Mouse (Mus musculus) testis, adult 2 months (tissue): ENCODE data around the gene Aldh3b2. TPM values are rescaled to one million over a fixed set of nuclear protein-coding genes. Genes with fewer than 3 reads are reported as not detected.

Experiments
- H3K27ac ChIP-seq: fragments of 200-500 bp; 2 replicates; pipeline ENCODE4 v1.5.1; 2012; ENCODE audit warnings: low read depth, low read length; ENCODE audit not compliant: control insufficient read depth, insufficient read depth
- H3K27me3 ChIP-seq: fragments of 200-500 bp; 2 replicates; pipeline ENCODE4 v1.6.1; 2012; ENCODE audit warnings: mild to moderate bottlenecking, low read length, moderate library complexity; ENCODE audit not compliant: control insufficient read depth, insufficient read depth
- H3K36me3 ChIP-seq: fragments of 200-500 bp; 2 replicates; pipeline ENCODE4 v1.6.1; 2012; ENCODE audit warnings: mild to moderate bottlenecking, low read length; ENCODE audit not compliant: control insufficient read depth, insufficient read depth
- H3K4me1 ChIP-seq: fragments of 200-500 bp; 2 replicates; pipeline ENCODE4 v1.6.1; 2012; ENCODE audit warnings: low read length; ENCODE audit not compliant: control insufficient read depth, insufficient read depth
- H3K4me3 ChIP-seq: fragments of 200-500 bp; 2 replicates; pipeline ENCODE4 v1.5.1; 2012; ENCODE audit warnings: low read depth, mild to moderate bottlenecking, low read length, moderate library complexity, mixed read lengths; ENCODE audit not compliant: control insufficient read depth
- CTCF ChIP-seq: fragments of 200-500 bp; IDR thresholded peaks from 2 replicates; pipeline ENCODE4 v1.5.1; 2012; ENCODE audit warnings: low read depth, mild to moderate bottlenecking, inconsistent platforms, low read length, moderate library complexity; ENCODE audit not compliant: control insufficient read depth, insufficient read depth, insufficient replicate concordance
- POLR2A ChIP-seq: fragments of 200-500 bp; IDR thresholded peaks from 2 replicates; pipeline ENCODE4 v1.6.1; 2012; ENCODE audit warnings: low read depth, mild to moderate bottlenecking, inconsistent platforms, low read length, moderate library complexity; ENCODE audit not compliant: control insufficient read depth
- polyA plus RNA-seq: library from polyadenylated mRNA; depleted of rRNA; stranded (reverse); fragments of >200 nt; gene quantifications from 2 replicates; pipeline ENCODE4 v1.2.3, GENCODE M21; 2012

Aldh3b2 gene
- polyA plus RNA-seq, 1 experiment = 48.6 TPM

DNA sequence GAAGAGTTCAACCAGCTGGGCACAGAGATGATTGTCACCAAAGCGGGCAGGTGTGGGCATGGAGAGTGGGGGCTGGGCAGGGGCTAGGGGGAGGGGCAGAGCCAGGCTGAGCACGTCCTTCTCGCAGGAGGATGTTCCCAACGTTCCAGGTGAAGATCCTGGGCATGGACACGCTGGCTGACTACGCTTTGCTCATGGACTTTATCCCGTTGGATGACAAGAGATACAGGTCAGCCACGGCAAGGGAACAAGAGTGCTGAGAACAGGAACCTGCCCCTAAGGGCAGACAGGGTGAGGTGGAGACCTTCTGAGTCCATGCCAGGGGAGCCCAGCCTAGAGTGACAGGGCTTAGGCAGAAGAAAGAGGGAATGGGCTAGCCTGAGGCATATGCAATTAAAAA, 24.6 kb downstream of the Aldh3b2 start:
- no peak for TF ChIP-seq POLR2A
- TF ChIP-seq CTCF = no peak
- Histone ChIP-seq H3K4me1 (peaks cover 19% of the 10 kb centered on the region), H3K27ac (no peak overlapping the region), H3K4me3 (no peak overlapping the region), H3K27me3 (no peaks in the 10 kb centered on the region), H3K36me3 (no peaks in the 10 kb centered on the region)

DNA sequence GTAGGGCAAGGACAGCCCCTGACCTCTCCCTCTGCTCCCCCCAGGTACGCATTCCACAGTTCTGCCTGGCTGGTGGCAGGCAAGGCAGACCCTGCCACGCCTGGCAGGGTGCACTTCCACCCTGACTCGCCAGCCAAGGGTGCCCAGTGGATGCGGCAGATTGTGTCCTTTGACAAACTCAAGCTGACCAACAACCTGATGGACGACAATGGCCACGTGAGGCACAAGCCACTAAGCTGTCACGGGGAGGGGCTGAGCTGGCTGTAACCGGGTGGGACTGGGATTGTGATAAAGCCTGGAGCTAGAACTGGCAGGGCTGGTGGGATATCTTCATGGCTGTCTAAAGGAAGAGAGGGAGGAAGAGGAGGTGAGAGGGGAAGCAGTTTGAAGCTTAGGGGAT, 25.1 kb downstream of the Aldh3b2 start:
- Histone ChIP-seq H3K27me3 (no peaks in the 10 kb centered on the region), H3K36me3 (no peaks in the 10 kb centered on the region), H3K4me1 (peaks cover 19% of the 10 kb centered on the region), H3K27ac (no peak overlapping the region), H3K4me3 (no peak overlapping the region)
- TF ChIP-seq CTCF = no peak
- TF ChIP-seq POLR2A = no peak

- H3K27me3 ChIP-seq = no peaks in the 10 kb centered on the region
- no peaks in the 10 kb centered on the region for H3K36me3 ChIP-seq
- no peak overlapping the region for H3K27ac ChIP-seq
- peaks cover 19% of the 10 kb centered on the region for H3K4me1 ChIP-seq
- TF ChIP-seq POLR2A = no peak
- no peak for TF ChIP-seq CTCF
- no peak overlapping the region for H3K4me3 ChIP-seq
These were observed 26.2 kb downstream of the Aldh3b2 start for GRCm38 (mm10) chr19:3998335-3998734.

DNA sequence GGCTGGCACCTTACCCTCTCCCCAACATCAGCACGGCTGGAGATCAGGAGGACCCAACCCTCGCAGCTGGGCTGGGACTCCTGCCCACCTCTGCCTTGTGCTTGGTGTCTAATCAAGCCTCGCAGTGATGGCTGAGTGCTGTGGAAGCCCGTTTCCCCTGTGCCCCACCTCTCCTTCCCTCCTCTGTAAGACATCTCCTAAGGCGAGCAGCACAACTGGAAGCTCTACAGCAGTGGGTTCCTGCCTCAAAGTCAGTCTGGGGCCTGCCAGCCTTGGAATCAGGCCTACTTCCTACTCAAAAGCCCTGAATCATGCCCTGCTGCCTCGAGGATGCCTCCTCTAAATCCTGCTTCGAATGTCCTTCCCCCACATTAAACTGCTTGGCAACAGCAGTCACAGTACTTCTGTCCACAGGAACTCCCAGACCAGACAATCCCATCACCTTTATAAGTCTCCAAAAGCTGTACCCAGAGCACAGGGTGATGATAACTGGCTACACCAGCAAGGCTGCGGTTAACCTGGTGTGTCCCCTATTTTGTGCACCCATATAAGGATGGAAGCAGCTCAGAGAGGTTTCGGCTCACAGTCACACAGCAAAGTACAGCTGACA, 27.1 kb downstream of the Aldh3b2 start:
- H3K27ac ChIP-seq = no peak overlapping the region
- no peak overlapping the region for H3K4me3 ChIP-seq
- TF ChIP-seq POLR2A = no peak
- H3K4me1 ChIP-seq = peaks cover 19% of the 10 kb centered on the region
- H3K27me3 ChIP-seq = no peaks in the 10 kb centered on the region
- H3K36me3 ChIP-seq = no peaks in the 10 kb centered on the region

DNA sequence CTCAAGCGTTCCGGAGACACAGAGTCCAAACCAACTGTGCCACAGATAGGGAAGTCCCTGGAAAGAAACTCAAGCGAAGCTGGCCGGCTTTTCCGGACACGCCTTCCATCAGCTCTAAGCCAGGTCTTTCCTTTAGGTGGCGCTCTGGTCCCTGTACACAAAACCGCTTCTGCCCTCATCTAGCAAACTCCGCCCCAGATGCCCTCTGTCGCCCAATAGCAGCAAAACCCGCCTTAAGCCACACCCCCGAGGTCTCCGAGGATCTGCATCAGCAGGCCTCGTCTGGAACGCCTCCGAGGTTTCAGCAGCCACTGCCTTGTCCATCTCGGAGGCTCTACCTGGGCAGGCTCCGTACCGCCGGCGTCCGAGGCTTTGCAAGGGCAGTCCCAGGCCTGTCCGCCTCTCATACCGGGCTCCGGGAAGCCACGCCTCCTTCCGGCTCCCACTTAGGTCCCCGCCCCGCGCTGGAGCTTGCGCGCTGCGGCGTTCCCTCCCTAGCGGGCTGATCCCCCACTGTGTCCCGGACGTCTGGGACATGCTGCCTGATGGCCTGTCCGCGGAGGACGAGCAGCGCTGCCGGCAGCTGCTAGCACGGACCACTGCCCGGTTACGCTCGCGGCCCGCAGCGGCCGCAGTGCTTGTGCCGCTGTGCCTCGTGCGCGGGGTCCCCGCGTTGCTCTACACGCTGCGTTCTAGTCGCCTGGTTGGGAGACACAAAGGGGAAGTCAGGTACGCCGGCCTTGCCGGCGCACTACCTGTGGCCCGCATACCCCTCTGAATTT, 28.2 kb downstream of the Aldh3b2 start, which contains the start of the genes Nudt8 and Gm49405:
Nudt8 (plus strand) TSS at position 462 of the 782 bp plus-strand sequence.
Gm49405 (plus strand) TSS at position 508 of the 782 bp plus-strand sequence.
- peak within 1 kb of the TSS; percentile 91 for H3K27ac ChIP-seq
- H3K4me1 ChIP-seq = peaks cover 19% of the 10 kb centered on the region
- no peaks in the 10 kb centered on the region for H3K36me3 ChIP-seq
- H3K4me3 ChIP-seq = peak within 1 kb of the TSS; percentile 94
- H3K27me3 ChIP-seq = no peaks in the 10 kb centered on the region
- TF ChIP-seq CTCF = peak; percentile 64; the same call in 1 of the 2 replicates
- peak; percentile 48; the same call in 1 of the 2 replicates for TF ChIP-seq POLR2A

DNA sequence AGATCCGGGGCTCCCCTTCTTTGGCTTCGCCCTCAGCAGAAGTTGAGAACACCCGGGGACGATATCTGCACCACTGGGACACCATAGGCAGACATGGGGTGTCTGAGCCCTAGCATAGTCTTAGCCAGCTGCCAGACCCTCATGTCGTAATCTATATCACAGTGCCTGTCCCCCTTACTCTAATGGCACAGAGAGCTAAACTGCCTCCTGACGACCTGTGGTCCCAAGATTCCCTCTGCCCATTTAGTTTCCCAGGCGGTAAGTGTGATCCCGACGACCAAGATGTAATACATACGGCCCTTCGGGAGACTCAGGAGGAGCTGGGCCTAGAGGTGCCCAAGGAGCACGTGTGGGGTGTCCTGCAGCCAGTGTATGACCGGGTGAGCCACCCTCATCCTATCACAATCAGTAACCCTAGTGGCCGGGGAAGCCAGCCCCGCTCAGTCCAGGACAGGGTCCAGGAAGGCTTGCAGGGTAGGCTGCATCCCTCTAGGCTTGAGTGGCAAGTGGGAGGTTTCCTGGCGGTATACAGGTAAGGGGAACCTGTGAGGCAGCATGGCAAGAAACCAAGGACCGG, 28.9 kb downstream of the Aldh3b2 start:
- Histone ChIP-seq H3K4me1 (peaks cover 19% of the 10 kb centered on the region), H3K27ac (no peak overlapping the region), H3K27me3 (no peaks in the 10 kb centered on the region), H3K36me3 (no peaks in the 10 kb centered on the region; the same call in 1 of the 2 replicates), H3K4me3 (peak overlapping the region; percentile 94)
- TF ChIP-seq CTCF (no peak), POLR2A (no peak)

GRCm38 (mm10) chr19:4001752-4002151, 29.6 kb downstream of the Aldh3b2 start:
- H3K27me3 ChIP-seq = no peaks in the 10 kb centered on the region
- peaks cover 19% of the 10 kb centered on the region for H3K4me1 ChIP-seq
- no peak overlapping the region for H3K4me3 ChIP-seq
- H3K27ac ChIP-seq = no peak overlapping the region
- no peaks in the 10 kb centered on the region; the same call in 1 of the 2 replicates for H3K36me3 ChIP-seq
- TF ChIP-seq CTCF (no peak), POLR2A (no peak)
